Mouse (Mus musculus) limb, embryonic 11.5 days (tissue): Measurements from ENCODE around the gene Ssbp2. TPM values are rescaled to one million over a fixed set of nuclear protein-coding genes. Genes with fewer than 3 reads are reported as not detected.

ENCODE experiments used
- ATAC-seq: fragments of 200-750 bp; cut with Nextera tagmentation; 2 replicates; pipeline ENCODE4 v1.8.0; 2017; ENCODE audit warnings: low read depth; ENCODE audit not compliant: insufficient number of reproducible peaks, low FRiP score, low TSS enrichment
- DNase-seq: peaks from one replicate; pipeline ENCODE4 v3.0.0-alpha.2; 2015; ENCODE audit warnings: low spot score
- H3K27ac ChIP-seq: fragments of 300-500 bp; sonication (generic); replicated peaks from 2 replicates; pipeline ENCODE4 v1.5.1; 2014; ENCODE audit warnings: low read depth, mild to moderate bottlenecking, low read length
- H3K27me3 ChIP-seq: fragments of 300-500 bp; sonication (generic); 2 replicates; pipeline ENCODE4 v1.6.1; 2014; ENCODE audit warnings: mild to moderate bottlenecking, low read length, mixed read lengths; ENCODE audit not compliant: control insufficient read depth, insufficient read depth
- H3K36me3 ChIP-seq: fragments of 300-500 bp; sonication (generic); 2 replicates; pipeline ENCODE4 v1.6.1; 2014; ENCODE audit warnings: mild to moderate bottlenecking, low read length, moderate library complexity, mixed read lengths; ENCODE audit not compliant: control insufficient read depth, insufficient read depth
- H3K4me1 ChIP-seq: fragments of 300-500 bp; sonication (generic); 2 replicates; pipeline ENCODE4 v1.6.1; 2014; ENCODE audit warnings: low read length, mixed read lengths; ENCODE audit not compliant: control insufficient read depth, insufficient read depth
- H3K4me2 ChIP-seq: fragments of 300-500 bp; sonication (generic); 2 replicates; pipeline ENCODE4 v1.6.1; 2014; ENCODE audit warnings: low read depth, mild to moderate bottlenecking, moderate library complexity; ENCODE audit not compliant: severe bottlenecking
- H3K4me3 ChIP-seq: fragments of 300-500 bp; sonication (generic); 2 replicates; pipeline ENCODE4 v1.5.1; 2014; ENCODE audit warnings: low read depth, low read length
- H3K9ac ChIP-seq: fragments of 300-500 bp; sonication (generic); 2 replicates; pipeline ENCODE4 v1.6.1; 2014; ENCODE audit warnings: mild to moderate bottlenecking, low read length
- H3K9me3 ChIP-seq: fragments of 300-500 bp; sonication (generic); 2 replicates; pipeline ENCODE4 v1.6.1; 2016; ENCODE audit warnings: low read length; ENCODE audit not compliant: control insufficient read depth
- WGBS: fragments of 180-500 bp; shearing (Covaris S2); extraction: QIAGEN DNeasy Blood & Tissue Kit; methylation state at CpG from one replicate; pipeline ENCODE4 v1.1.7; 2014; 5-methylcytosine and 5-hydroxymethylcytosine counted together
- polyA plus RNA-seq: library from polyadenylated mRNA; unstranded; fragments of >200 nt; fragmentation: Nextera tagmentation; extraction: Ambion mirVana; gene quantifications from 2 replicates; pipeline ENCODE4 v1.2.1, GENCODE M21; 2014

Gene Ssbp2
- polyA plus RNA-seq, 1 experiment from 2014 or later, result 237 TPM

GRCm38 (mm10) chr13:91564755-91565154, 104.7 kb downstream of the Ssbp2 start:
- no peaks in the 10 kb centered on the region for H3K27me3 ChIP-seq
- H3K36me3 ChIP-seq, result no peaks in the 10 kb centered on the region
- H3K27ac ChIP-seq, result no peak overlapping the region
- WGBS, result 92% methylated on average over 6 of the region's 6 CpGs
- H3K4me3 ChIP-seq, result no peak overlapping the region
- no peak for DNase-seq
- ATAC-seq, result no peak
- no peaks in the 10 kb centered on the region for H3K4me1 ChIP-seq
- H3K9me3 ChIP-seq, result no peaks in the 10 kb centered on the region
- no peak overlapping the region for H3K4me2 ChIP-seq
- no peak overlapping the region for H3K9ac ChIP-seq

DNA sequence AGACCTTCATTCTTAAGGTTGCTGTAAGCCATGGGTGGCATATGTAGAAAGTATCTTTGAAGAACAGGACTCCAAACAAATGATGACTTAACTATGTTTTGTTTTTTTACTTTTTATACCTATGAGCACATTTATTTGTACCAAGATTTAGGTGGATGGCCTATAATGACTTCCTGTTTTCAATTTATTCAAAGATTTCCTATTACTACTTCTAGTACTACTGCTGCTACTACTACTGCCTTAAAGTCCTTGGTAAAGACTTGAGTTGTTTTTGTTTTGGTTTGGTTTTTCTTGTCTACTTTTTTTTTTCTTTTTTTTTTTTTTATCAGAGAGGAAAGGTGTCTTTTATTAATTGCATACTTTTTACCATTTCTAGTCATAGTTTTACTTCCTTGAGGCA, 121.4 kb downstream of the Ssbp2 start:
- H3K27ac ChIP-seq, result no peak overlapping the region
- ATAC-seq (no peak), DNase-seq (no peak)
- no peak overlapping the region for H3K4me3 ChIP-seq
- H3K27me3 ChIP-seq, result no peaks in the 10 kb centered on the region
- no peaks in the 10 kb centered on the region for H3K36me3 ChIP-seq
- H3K9me3 ChIP-seq, result no peaks in the 10 kb centered on the region
- H3K9ac ChIP-seq, result no peak overlapping the region
- no peaks in the 10 kb centered on the region for H3K4me1 ChIP-seq
- no peak overlapping the region for H3K4me2 ChIP-seq

GRCm38 (mm10) chr13:91582212-91582611, 122.1 kb downstream of the Ssbp2 start:
- DNase-seq (no peak), ATAC-seq (no peak)
- no peak overlapping the region for H3K9ac ChIP-seq
- no peaks in the 10 kb centered on the region for H3K27me3 ChIP-seq
- H3K27ac ChIP-seq, result no peak overlapping the region
- no peaks in the 10 kb centered on the region for H3K36me3 ChIP-seq
- no peak overlapping the region for H3K4me2 ChIP-seq
- H3K4me1 ChIP-seq, result no peaks in the 10 kb centered on the region
- H3K4me3 ChIP-seq, result no peak overlapping the region
- no peaks in the 10 kb centered on the region for H3K9me3 ChIP-seq

DNA sequence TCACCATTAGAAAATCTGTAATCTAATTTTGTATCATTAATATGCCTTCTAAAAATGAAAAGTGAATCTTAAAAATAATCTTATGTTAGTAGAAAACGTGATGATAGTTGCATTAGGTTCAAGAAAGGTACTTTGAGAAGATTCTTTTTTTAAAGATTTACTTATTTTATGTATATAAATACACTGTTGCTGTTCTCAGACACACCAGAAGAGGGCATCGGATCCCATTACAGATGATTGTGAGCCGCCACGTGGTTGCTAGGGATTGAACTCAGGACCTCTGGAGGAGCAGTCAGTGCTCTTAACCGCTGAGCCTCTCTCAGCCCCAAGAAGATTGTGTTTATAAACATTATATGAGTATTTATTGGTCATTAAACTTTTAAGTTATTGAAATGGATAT, 126.3 kb downstream of the Ssbp2 start:
- ATAC-seq (no peak), DNase-seq (no peak)
- Histone ChIP-seq H3K4me2 (no peak overlapping the region), H3K27me3 (no peaks in the 10 kb centered on the region), H3K4me1 (no peaks in the 10 kb centered on the region), H3K9me3 (no peaks in the 10 kb centered on the region), H3K9ac (no peak overlapping the region), H3K27ac (no peak overlapping the region), H3K36me3 (no peaks in the 10 kb centered on the region), H3K4me3 (no peak overlapping the region)
- 79% methylated on average over 5 of the region's 5 CpGs for WGBS

GRCm38 (mm10) chr13:91588475-91588874, 128.4 kb downstream of the Ssbp2 start:
- Histone ChIP-seq H3K27ac (no peak overlapping the region), H3K4me1 (no peaks in the 10 kb centered on the region), H3K4me2 (no peak overlapping the region), H3K36me3 (no peaks in the 10 kb centered on the region), H3K4me3 (no peak overlapping the region), H3K9ac (no peak overlapping the region), H3K27me3 (no peaks in the 10 kb centered on the region), H3K9me3 (no peaks in the 10 kb centered on the region)
- DNase-seq (no peak), ATAC-seq (no peak)
- 92% methylated on average over 2 of the region's 2 CpGs for WGBS

DNA sequence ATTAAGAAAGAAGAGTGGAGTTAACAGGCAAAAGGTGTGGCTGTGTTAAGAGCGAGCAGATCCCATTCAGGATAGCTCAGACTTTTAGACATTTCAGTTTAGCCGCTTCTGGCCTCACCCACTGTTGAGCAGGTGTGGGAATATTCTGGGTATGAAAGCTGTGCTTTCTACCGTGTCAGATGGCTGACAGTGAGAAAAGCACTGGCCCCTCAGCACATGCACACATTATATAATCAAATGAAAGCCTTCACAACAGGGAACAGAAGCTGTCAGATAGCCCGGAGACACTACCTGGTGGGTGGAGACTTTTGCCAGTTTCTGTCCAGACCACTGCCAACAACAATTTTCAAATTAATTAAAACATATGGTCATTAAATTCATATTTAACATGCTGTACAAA, 131.8 kb downstream of the Ssbp2 start:
- no peak for ATAC-seq
- no peaks in the 10 kb centered on the region for H3K36me3 ChIP-seq
- no peaks in the 10 kb centered on the region for H3K4me1 ChIP-seq
- no peak overlapping the region for H3K9ac ChIP-seq
- no peaks in the 10 kb centered on the region for H3K27me3 ChIP-seq
- H3K9me3 ChIP-seq, result no peaks in the 10 kb centered on the region
- no peak overlapping the region for H3K4me2 ChIP-seq
- H3K27ac ChIP-seq, result no peak overlapping the region
- no peak for DNase-seq
- H3K4me3 ChIP-seq, result no peak overlapping the region
- WGBS, result 85% methylated on average over 4 of the region's 4 CpGs

- no peaks in the 10 kb centered on the region for H3K36me3 ChIP-seq
- no peaks in the 10 kb centered on the region for H3K4me1 ChIP-seq
- ATAC-seq (no peak), DNase-seq (no peak)
- no peaks in the 10 kb centered on the region for H3K9me3 ChIP-seq
- no peak overlapping the region for H3K27ac ChIP-seq
- H3K9ac ChIP-seq, result no peak overlapping the region
- H3K4me3 ChIP-seq, result no peak overlapping the region
- whole genome bisulfite sequencing, result 100% methylated on average over 1 of the region's 1 CpGs
- H3K27me3 ChIP-seq, result no peaks in the 10 kb centered on the region
- H3K4me2 ChIP-seq, result no peak overlapping the region
These were observed 135.2 kb downstream of the Ssbp2 start for GRCm38 (mm10) chr13:91595284-91595683.

- WGBS, result 97% methylated on average over 3 of the region's 3 CpGs
- no peaks in the 10 kb centered on the region for H3K9me3 ChIP-seq
- H3K4me1 ChIP-seq, result no peaks in the 10 kb centered on the region
- H3K9ac ChIP-seq, result no peak overlapping the region
- DNase-seq (no peak), ATAC-seq (no peak)
- no peak overlapping the region for H3K4me2 ChIP-seq
- H3K27ac ChIP-seq, result no peak overlapping the region
- no peaks in the 10 kb centered on the region for H3K27me3 ChIP-seq
- no peak overlapping the region for H3K4me3 ChIP-seq
- no peaks in the 10 kb centered on the region for H3K36me3 ChIP-seq
These were observed 139.5 kb downstream of the Ssbp2 start for GRCm38 (mm10) chr13:91599594-91599993.

GRCm38 (mm10) chr13:91605043-91605840, 145.2 kb downstream of the Ssbp2 start:
- no peak for DNase-seq
- 86% methylated on average over 7 of the region's 7 CpGs for WGBS

More at GRCm38 (mm10) chr13:91605043-91605840, 145.2 kb downstream of the Ssbp2 start:
- no peak overlapping the region for H3K9ac ChIP-seq
- no peaks in the 10 kb centered on the region for H3K4me1 ChIP-seq
- no peaks in the 10 kb centered on the region for H3K27me3 ChIP-seq
- no peaks in the 10 kb centered on the region for H3K36me3 ChIP-seq
- no peak overlapping the region for H3K27ac ChIP-seq
- H3K4me2 ChIP-seq, result no peak overlapping the region
- no peaks in the 10 kb centered on the region for H3K9me3 ChIP-seq
- no peak overlapping the region for H3K4me3 ChIP-seq
- ATAC-seq, result no peak
